Mouse (Mus musculus) midbrain, embryonic 10.5 days (tissue): ENCODE measurements around the gene Rtn2. TPM values are rescaled to one million over a fixed set of nuclear protein-coding genes. Genes with fewer than 3 reads are reported as not detected.

Experiments used
- DNase-seq: peaks from one replicate; pipeline ENCODE4 v3.0.0-alpha.2; 2017; ENCODE audit warnings: low spot score
- H3K27ac ChIP-seq: fragments of 300-500 bp; sonication (generic); replicated peaks from 2 replicates; pipeline ENCODE4 v1.5.1; 2016; ENCODE audit warnings: mild to moderate bottlenecking
- H3K27me3 ChIP-seq: fragments of 300-500 bp; sonication (generic); 2 replicates; pipeline ENCODE4 v1.6.1; 2016; ENCODE audit warnings: low read depth, mild to moderate bottlenecking; ENCODE audit not compliant: poor library complexity, severe bottlenecking
- H3K36me3 ChIP-seq: fragments of 300-500 bp; sonication (generic); 2 replicates; pipeline ENCODE4 v1.6.1; 2016; ENCODE audit warnings: mild to moderate bottlenecking, moderate library complexity
- H3K4me1 ChIP-seq: fragments of 300-500 bp; sonication (generic); 2 replicates; pipeline ENCODE4 v1.6.1; 2016
- H3K4me3 ChIP-seq: fragments of 300-500 bp; sonication (generic); 2 replicates; pipeline ENCODE4 v1.5.1; 2016; ENCODE audit warnings: mild to moderate bottlenecking, moderate library complexity
- H3K9me3 ChIP-seq: fragments of 300-500 bp; sonication (generic); replicated peaks from 2 replicates; pipeline ENCODE4 v1.6.1; 2016; ENCODE audit warnings: mild to moderate bottlenecking
- WGBS: fragments of 180-500 bp; shearing (Covaris S2); methylation state at CpG from one replicate; pipeline ENCODE4 v1.1.7; 2016; 5-methylcytosine and 5-hydroxymethylcytosine counted together
- polyA plus RNA-seq: library from polyadenylated mRNA; unstranded; fragments of >200 nt; fragmentation: Nextera tagmentation; extraction: Ambion mirVana; gene quantifications from 2 replicates; pipeline ENCODE4 v1.2.1, GENCODE M21; 2016

The Rtn2 gene
- polyA plus RNA-seq, 1 experiment from 2014 or later: 41.9 TPM

DNA sequence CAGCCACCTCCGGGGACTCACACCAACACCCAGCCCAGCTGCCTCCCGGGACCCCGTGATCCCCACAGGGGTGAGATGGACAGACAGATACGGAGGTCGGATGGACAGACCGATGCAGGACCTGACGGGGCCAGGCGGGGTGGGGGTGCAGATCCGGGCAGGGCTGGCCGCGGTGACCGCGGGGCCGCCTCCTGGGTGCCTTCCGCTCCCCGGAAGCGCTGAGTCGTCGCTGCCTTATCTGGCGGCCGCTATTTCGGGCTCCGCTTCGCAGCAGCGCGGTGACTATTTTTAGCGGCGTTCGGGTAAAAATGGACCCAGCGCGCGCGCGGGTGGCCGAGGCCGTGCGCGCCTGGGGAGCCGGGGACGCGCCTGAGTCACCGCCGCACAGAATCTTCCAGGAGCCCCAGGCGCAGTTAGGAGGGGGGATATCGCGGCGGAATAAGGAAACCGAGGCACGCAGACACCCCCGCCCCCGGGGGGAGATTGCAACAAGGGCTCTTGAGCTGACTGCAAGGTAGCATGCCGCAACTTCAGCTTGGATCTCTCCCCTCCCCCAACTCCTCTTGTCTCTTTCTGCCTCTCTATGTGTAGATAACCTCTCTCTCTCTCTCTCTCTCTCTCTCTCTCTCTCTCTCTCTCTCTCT, 50.4 kb downstream of the Rtn2 start:
- under 1% methylated on average over 52 of the region's 52 CpGs for WGBS

DNA sequence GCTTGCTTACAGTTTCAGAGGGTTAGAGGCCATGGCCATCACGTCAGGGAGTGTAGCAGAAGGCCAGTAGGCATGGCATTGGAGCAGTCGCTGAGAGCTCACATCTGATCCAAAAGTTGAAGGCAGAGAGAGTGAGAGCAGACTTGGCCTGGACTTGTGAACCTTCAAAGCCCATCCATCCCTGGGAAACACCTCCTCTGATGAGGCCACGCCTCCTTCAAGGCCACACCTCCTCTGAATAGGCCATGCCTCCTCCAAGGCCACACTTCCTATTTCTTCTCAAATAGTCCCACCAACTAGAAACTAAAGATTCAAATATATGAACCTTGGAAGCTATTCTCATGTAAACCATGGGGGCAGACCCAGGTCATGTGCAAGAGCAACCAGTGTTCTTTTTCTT, 53.2 kb downstream of the Rtn2 start:
- peaks cover 41% of the 10 kb centered on the region; the same call in 1 of the 2 replicates for H3K27me3 ChIP-seq
- no peaks in the 10 kb centered on the region for H3K36me3 ChIP-seq
- H3K4me3 ChIP-seq: no peak overlapping the region
- no peaks in the 10 kb centered on the region for H3K9me3 ChIP-seq
- 41% methylated on average over 3 of the region's 3 CpGs for WGBS
- DNase-seq: no peak
- H3K4me1 ChIP-seq: peaks cover 20% of the 10 kb centered on the region
- no peak overlapping the region for H3K27ac ChIP-seq

More for the DNA sequence above, 50.4 kb downstream of the Rtn2 start:
- DNase-seq: peak; percentile 63
- no peaks in the 10 kb centered on the region for H3K36me3 ChIP-seq
- no peaks in the 10 kb centered on the region for H3K9me3 ChIP-seq
- H3K4me1 ChIP-seq: peaks cover 22% of the 10 kb centered on the region
- peak overlapping the region; percentile 63 for H3K4me3 ChIP-seq
- H3K27me3 ChIP-seq: peaks cover 39% of the 10 kb centered on the region
- H3K27ac ChIP-seq: peak overlapping the region; percentile 85

DNA sequence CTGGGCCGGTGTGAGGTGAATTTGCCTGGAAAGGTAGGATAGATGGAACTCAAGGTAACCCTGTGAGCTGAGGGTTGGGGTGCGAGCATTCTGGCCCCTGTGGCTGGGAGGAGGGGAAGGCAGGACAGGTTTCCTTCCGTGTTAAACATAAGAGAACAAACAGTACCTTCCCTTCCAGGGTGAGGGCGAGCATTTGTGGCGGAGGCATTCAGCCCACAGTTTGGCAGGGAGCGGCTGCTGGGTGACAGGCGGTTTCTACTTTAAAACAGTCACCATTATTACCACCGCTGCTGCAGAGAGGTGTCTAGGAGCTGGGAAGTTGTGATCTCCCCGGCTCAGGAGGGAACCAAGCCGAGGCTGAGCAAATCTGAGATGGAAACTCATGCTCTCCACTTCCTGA, 54.7 kb downstream of the Rtn2 start:
- H3K36me3 ChIP-seq: no peaks in the 10 kb centered on the region
- peaks cover 47% of the 10 kb centered on the region for H3K27me3 ChIP-seq
- H3K9me3 ChIP-seq: no peaks in the 10 kb centered on the region
- H3K27ac ChIP-seq: no peak overlapping the region
- 73% methylated on average over 10 of the region's 10 CpGs for WGBS
- DNase-seq: no peak
- peaks cover 31% of the 10 kb centered on the region for H3K4me1 ChIP-seq
- H3K4me3 ChIP-seq: no peak overlapping the region

DNA sequence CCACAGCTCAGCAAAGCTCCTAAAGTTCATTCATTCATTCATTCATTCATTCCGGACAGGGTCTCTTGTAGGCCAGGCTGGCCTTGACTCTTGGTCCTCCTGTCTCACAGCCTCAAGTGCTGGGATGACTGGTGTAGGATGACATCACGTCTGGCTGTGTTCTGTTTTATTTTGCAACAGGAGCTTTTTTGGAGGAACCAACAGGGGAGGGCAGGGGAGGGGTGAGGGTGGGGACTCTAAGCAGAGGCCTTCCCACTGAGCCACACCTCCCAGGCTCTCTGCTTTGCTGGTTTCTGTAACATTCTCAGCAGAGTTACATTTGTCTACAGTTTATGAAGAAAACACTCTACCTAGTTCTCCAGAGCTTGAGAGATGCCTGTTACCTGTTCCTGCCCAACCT, 55.6 kb downstream of the Rtn2 start:
- Histone ChIP-seq H3K27me3 (peaks cover 46% of the 10 kb centered on the region), H3K4me3 (no peak overlapping the region)
- 69% methylated on average over 2 of the region's 2 CpGs for WGBS

DNA sequence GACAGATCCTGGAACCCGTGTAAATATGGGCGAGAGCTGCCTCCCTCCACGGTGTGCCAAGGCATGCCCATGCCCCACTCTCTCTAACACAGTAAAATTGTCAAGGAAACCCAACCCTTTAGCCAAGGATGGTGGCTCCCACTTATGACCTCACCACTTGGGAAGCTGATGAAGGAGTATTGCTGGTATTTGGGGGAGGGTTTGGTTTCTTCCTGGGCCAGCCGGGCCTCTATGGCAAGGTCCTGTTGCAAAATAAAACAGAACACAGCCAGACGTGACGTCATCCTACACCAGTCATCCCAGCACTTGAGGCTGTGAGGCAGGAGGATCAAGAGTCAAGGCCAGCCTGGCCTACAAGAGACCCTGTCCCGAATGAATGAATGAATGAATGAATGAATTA, 56.2 kb downstream of the Rtn2 start:
- Histone ChIP-seq H3K27me3 (peaks cover 46% of the 10 kb centered on the region), H3K27ac (no peak overlapping the region), H3K9me3 (no peaks in the 10 kb centered on the region), H3K4me3 (no peak overlapping the region), H3K4me1 (peaks cover 31% of the 10 kb centered on the region), H3K36me3 (no peaks in the 10 kb centered on the region)
- no peak for DNase-seq
- WGBS: 76% methylated on average over 7 of the region's 7 CpGs

More for the DNA sequence above, 55.6 kb downstream of the Rtn2 start:
- no peak overlapping the region for H3K27ac ChIP-seq
- no peaks in the 10 kb centered on the region for H3K36me3 ChIP-seq
- no peak for DNase-seq
- no peaks in the 10 kb centered on the region for H3K9me3 ChIP-seq
- H3K4me1 ChIP-seq: peaks cover 33% of the 10 kb centered on the region

DNA sequence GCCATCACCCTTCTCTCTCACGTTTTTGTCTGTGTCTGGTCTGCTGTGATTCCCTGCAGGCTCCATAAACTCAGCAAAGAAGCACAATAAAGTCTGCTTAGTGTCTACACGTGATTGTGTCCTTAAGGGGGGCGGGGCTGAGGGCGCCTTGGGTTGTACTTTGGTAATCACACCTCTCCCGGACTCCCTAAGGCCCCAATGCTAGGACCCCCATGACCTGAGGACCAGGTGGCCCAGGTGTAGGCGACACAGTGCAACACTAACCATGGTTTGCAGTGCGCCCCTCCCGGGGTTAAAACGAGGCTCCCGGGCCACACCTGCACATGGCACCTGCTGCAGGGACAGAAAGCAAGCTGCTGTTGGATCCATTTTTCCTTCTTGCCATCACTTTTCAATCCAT, 58.8 kb downstream of the Rtn2 start:
- peak overlapping the region; percentile 62 for H3K4me3 ChIP-seq
- DNase-seq: no peak
- H3K36me3 ChIP-seq: no peaks in the 10 kb centered on the region
- no peak overlapping the region for H3K27ac ChIP-seq
- H3K27me3 ChIP-seq: peaks cover 39% of the 10 kb centered on the region
- H3K9me3 ChIP-seq: no peaks in the 10 kb centered on the region
- peaks cover 42% of the 10 kb centered on the region for H3K4me1 ChIP-seq
- WGBS: 28% methylated on average over 10 of the region's 10 CpGs

DNA sequence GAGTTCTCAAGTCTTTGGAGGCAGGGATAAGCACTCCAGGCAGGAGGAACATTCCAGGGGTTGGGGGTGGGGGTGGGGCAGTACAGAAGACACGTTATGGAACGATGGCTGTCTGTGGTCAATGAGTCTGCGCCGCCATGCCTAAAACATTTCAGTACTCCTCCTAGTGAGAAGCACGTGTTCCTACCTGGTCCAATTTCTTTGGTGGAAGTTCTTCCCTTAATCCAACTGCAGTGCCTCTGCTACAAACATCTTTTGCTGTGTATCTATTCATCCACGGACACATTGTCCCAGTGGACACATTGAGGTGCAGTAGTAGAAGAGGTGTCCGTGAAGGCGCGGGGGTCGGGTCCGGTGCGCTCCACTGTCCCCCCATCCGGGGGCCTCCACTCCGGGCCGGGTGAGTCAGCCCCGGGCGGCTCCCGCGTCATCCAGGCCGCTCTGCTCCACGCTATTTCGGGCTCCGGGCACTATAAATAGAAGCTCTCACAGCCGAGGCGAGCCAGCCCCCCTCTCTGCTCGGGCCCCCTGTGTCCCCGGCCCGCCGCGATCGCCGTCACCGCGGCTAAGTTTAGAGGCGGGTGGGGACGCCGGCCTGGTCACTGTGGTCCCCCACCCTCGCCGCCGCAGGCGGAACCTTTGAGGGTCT, 59.5 kb downstream of the Rtn2 start:
- Histone ChIP-seq H3K27me3 (peaks cover 38% of the 10 kb centered on the region), H3K9me3 (no peaks in the 10 kb centered on the region), H3K27ac (peak overlapping the region; percentile 72), H3K4me1 (peaks cover 43% of the 10 kb centered on the region), H3K4me3 (peak overlapping the region; percentile 62), H3K36me3 (no peaks in the 10 kb centered on the region)
- DNase-seq: peak; percentile 56
- under 1% methylated on average over 41 of the region's 41 CpGs for WGBS

DNA sequence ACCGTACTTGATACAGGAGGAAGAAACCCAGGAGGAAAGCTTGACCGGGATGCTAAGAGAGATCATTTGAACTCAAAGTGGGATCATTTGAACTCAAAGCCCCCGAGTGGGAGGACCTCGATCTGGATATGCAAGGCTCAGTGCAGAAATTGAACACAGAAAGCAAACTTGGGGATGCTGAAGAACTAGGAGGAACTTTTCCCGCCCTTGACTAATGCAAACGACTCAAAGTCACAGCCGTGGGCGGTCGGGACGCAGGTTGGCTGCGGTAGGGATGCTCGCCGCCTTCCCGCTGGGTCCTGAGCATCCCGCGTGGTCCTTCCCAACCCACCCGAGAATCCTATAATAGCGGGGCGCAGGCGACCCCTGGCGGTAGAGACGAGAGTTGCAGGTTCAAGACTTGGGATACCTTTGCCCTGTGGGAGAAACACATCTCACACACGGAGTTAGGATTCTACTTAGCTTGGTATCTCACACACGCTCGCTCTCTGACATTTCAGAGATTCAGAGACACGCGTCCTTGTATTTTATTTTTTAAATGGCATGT, 60.1 kb downstream of the Rtn2 start:
- Histone ChIP-seq H3K4me1 (peaks cover 43% of the 10 kb centered on the region), H3K27ac (peak overlapping the region; percentile 72), H3K9me3 (no peaks in the 10 kb centered on the region), H3K4me3 (peak overlapping the region; percentile 62), H3K36me3 (peaks cover under 1% of the 10 kb centered on the region; the same call in 1 of the 2 replicates), H3K27me3 (peaks cover 31% of the 10 kb centered on the region)
- under 1% methylated on average over 27 of the region's 27 CpGs for WGBS
- peak; percentile 89 for DNase-seq

DNA sequence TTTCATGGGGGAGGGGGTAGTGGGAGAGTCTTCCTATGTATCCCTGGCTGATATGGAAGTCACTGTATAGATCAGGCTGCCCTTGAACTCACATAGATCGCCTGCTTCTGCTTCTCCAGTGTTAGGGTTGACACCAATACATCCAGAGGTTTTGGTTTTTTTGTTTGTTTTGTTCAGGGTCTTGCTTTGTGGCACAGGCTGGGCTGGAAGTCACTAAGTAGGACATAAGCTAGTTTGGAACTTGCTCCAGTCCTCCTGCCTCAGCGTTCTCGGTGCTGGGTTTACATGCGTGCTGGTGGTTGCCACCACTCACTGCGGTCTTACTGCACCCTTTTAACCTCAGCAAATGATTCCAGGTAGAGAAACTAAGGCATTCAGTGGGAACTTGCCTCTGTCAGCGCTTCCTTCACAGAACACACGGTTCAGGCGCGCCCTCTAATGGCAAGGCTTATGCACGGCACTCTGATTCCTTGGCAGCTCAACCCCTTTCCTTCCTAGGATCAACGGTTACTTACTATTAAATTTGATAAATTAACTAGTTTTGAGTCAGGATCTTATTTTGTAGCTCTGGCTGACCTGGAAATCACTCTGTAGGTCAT, 60.9 kb downstream of the Rtn2 start:
- 3% methylated on average over 11 of the region's 11 CpGs for WGBS
- H3K9me3 ChIP-seq: no peaks in the 10 kb centered on the region
- H3K36me3 ChIP-seq: peaks cover 8% of the 10 kb centered on the region
- H3K4me3 ChIP-seq: peak overlapping the region; percentile 30; the same call in 1 of the 2 replicates
- no peak overlapping the region for H3K27ac ChIP-seq
- H3K4me1 ChIP-seq: peaks cover 43% of the 10 kb centered on the region
- H3K27me3 ChIP-seq: peaks cover 24% of the 10 kb centered on the region
- DNase-seq: peak; percentile 73

DNA sequence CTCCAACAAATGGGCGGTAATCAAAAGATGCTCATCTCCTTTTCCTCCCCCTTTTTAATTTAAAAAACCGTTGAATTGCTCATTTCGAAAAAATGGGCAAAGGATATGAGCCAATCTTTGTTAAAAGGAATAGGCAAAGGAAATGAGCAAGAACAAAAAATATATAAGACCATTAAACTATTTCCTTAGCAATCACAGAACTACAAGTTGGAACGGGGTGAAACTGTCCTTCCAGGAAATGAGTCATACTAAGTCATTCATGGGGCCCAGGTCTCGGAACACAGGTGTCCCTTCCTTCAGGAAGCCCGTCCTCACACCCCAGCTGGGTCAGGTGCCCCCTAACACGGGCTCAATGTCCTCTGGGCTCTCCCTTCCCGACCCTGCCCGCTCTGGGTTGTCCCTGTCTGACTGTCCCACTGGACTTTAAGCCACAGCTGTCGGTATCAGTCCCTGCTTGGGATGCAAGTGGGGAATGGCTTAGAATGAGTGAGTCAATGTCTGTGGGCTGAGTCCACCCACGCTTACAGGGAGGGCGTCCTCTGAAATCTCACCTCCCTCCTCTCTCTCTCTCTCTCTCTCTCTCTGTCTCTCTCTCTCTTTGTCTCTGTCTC, 61.9 kb downstream of the Rtn2 start, which contains the start of gene Ercc1:
Gene Ercc1 (plus strand): TSS at position 542 of the 611 bp plus-strand sequence.
- WGBS: 30% methylated on average over 12 of the region's 12 CpGs
- DNase-seq: no peak
- Histone ChIP-seq H3K36me3 (peaks cover 18% of the 10 kb centered on the region), H3K27me3 (peaks cover 19% of the 10 kb centered on the region), H3K4me3 (peak within 1 kb of the TSS; percentile 70), H3K9me3 (no peaks in the 10 kb centered on the region), H3K27ac (peak within 1 kb of the TSS; percentile 91), H3K4me1 (peaks cover 43% of the 10 kb centered on the region)

DNA sequence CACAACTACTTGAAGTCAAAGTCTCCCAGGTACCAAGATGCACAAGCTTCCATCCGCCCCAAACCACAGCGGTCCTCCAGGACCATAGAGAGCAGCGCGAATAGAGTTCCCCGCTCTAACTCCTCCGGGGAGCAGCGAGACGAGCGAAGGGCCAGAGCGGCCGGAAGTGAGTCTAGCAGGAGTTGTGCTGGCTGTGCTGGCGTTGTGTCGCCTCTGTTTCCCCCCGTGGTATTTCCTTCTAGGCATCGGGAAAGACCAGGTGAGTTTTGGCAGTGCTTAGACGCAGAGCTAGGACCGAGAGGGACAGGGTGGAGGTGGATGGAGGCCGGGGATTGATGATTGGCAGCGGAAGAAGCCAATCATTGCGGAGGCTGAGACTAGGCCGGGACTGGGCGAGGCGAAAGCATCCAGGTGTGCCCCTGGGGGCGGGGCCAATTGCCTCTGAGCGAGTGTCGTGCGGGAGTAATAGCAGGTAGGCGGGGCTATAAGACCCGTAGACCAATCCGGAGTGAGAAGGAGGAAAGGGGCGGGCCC, 62.6 kb downstream of the Rtn2 start:
- H3K9me3 ChIP-seq: no peaks in the 10 kb centered on the region
- peaks cover 25% of the 10 kb centered on the region for H3K36me3 ChIP-seq
- under 1% methylated on average over 31 of the region's 31 CpGs for WGBS
- peak overlapping the region; percentile 91 for H3K27ac ChIP-seq
- H3K27me3 ChIP-seq: peaks cover 19% of the 10 kb centered on the region
- H3K4me3 ChIP-seq: peak overlapping the region; percentile 70
- H3K4me1 ChIP-seq: peaks cover 43% of the 10 kb centered on the region
- peak; percentile 94 for DNase-seq
